Mouse (Mus musculus) limb, embryonic 15.5 days (tissue): ENCODE measurements around the gene Apc2. TPM values are rescaled to one million over a fixed set of nuclear protein-coding genes. Genes with fewer than 3 reads are reported as not detected.
A peak's percentile ranks its signal among the peaks of the same experiment; 100 is the strongest.

Source experiments
- ATAC-seq: fragments of 200-750 bp; cut with Nextera tagmentation; 2 replicates; pipeline ENCODE4 v1.8.0; 2017; ENCODE audit warnings: low read depth, moderate TSS enrichment; ENCODE audit not compliant: insufficient number of reproducible peaks, low FRiP score, low TSS enrichment
- H3K27ac ChIP-seq: fragments of 300-500 bp; sonication (generic); 2 replicates; pipeline ENCODE4 v1.5.1; 2015; ENCODE audit warnings: moderate library complexity, mild to moderate bottlenecking, inconsistent platforms
- H3K27me3 ChIP-seq: fragments of 300-500 bp; sonication (generic); 2 replicates; pipeline ENCODE4 v1.6.1; 2015; ENCODE audit warnings: inconsistent platforms
- H3K36me3 ChIP-seq: fragments of 300-500 bp; sonication (generic); 2 replicates; pipeline ENCODE4 v1.6.1; 2015; ENCODE audit warnings: inconsistent platforms
- H3K4me1 ChIP-seq: fragments of 300-500 bp; sonication (generic); 2 replicates; pipeline ENCODE4 v1.6.1; 2015; ENCODE audit warnings: inconsistent platforms
- H3K4me2 ChIP-seq: fragments of 300-500 bp; sonication (generic); 2 replicates; pipeline ENCODE4 v1.6.1; 2015; ENCODE audit warnings: mild to moderate bottlenecking, inconsistent platforms
- H3K4me3 ChIP-seq: fragments of 300-500 bp; sonication (generic); 2 replicates; pipeline ENCODE4 v1.5.1; 2015; ENCODE audit warnings: mild to moderate bottlenecking, inconsistent platforms
- H3K9ac ChIP-seq: fragments of 300-500 bp; sonication (generic); 2 replicates; pipeline ENCODE4 v1.6.1; 2015; ENCODE audit warnings: inconsistent platforms
- H3K9me3 ChIP-seq: fragments of 300-500 bp; sonication (generic); 2 replicates; pipeline ENCODE4 v1.6.1; 2016; ENCODE audit warnings: inconsistent platforms
- WGBS: fragments of 180-500 bp; shearing (Covaris S2); methylation state at CpG from one replicate; pipeline ENCODE4 v1.1.7; 2015; 5-methylcytosine and 5-hydroxymethylcytosine counted together
- microRNA-seq: library from miRNA; unstranded; fragments of <30 nt; microRNA quantifications from one replicate; pipeline ENCODE4, GENCODE M21; 2016
- polyA plus RNA-seq: library from polyadenylated mRNA; unstranded; fragments of >200 nt; fragmentation: Nextera tagmentation; extraction: Ambion mirVana; gene quantifications from 2 replicates; pipeline ENCODE4 v1.2.1, GENCODE M21; 2015

The Apc2 gene
- polyA plus RNA-seq, 1 experiment from 2014 or later = 1.5 TPM

- peaks cover 97% of the 10 kb centered on the region for H3K27me3 ChIP-seq
- H3K36me3 ChIP-seq = no peaks in the 10 kb centered on the region
- ATAC-seq = no peak
- 24% methylated on average over 11 of the region's 11 CpGs for WGBS
- no peaks in the 10 kb centered on the region for H3K9me3 ChIP-seq
- H3K9ac ChIP-seq = no peak overlapping the region
- H3K4me3 ChIP-seq = no peak overlapping the region
- no peak overlapping the region for H3K4me2 ChIP-seq
- peaks cover 40% of the 10 kb centered on the region for H3K4me1 ChIP-seq
- no peak overlapping the region for H3K27ac ChIP-seq
Observed at GRCm38 (mm10) chr10:80351896-80352295, 56.1 kb downstream of the Apc2 start.

DNA sequence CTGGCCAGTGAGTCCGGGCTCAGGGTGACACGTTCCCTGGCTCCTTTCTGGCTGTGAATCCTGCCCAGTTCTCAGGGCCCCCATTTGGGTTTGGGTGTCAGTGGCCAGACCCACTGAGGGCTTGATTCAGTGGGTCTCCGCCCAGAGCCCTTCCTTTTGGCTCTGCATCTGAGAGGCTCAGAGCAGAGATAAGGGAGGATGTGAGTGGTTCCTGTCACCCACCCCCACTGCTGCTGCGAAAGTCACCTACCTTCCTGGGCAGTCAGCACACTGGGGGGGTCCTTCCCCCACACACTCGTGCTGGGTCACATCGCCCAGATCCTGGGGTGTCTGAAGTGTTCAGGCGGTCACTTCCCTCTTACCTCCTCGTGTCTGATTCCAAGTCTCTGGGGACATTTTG, 57.0 kb downstream of the Apc2 start:
- Histone ChIP-seq H3K4me1 (peaks cover 41% of the 10 kb centered on the region), H3K27me3 (peaks cover 97% of the 10 kb centered on the region), H3K9me3 (no peaks in the 10 kb centered on the region), H3K27ac (no peak overlapping the region), H3K36me3 (no peaks in the 10 kb centered on the region), H3K4me3 (no peak overlapping the region), H3K4me2 (no peak overlapping the region), H3K9ac (no peak overlapping the region)
- 59% methylated on average over 8 of the region's 8 CpGs for WGBS
- ATAC-seq = no peak

DNA sequence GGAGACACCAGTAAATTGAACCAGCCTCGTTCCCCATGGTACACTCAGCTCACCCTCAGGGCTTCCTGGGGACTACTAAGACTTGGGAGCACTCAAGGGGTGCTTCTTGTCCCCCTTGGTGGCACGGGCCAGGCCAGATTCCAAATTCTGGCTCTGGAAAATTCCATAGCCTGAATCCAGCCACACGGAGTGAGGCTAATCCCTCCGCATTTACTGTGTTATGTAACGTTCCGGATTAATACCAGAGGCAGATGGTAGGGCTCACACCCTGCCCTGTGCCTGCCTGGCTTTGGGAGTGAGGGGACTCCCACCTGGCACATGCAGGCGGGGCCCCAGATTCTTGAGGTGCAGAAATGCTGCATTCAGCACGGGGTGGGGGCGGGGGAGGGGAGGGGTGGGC, 59.7 kb downstream of the Apc2 start:
- H3K27me3 ChIP-seq = peaks cover 96% of the 10 kb centered on the region
- no peak for ATAC-seq
- peaks cover 28% of the 10 kb centered on the region for H3K4me1 ChIP-seq
- H3K4me3 ChIP-seq = no peak overlapping the region
- WGBS = 10% methylated on average over 9 of the region's 9 CpGs
- H3K36me3 ChIP-seq = no peaks in the 10 kb centered on the region
- H3K9me3 ChIP-seq = no peaks in the 10 kb centered on the region
- no peak overlapping the region for H3K27ac ChIP-seq
- no peak overlapping the region for H3K4me2 ChIP-seq
- no peak overlapping the region for H3K9ac ChIP-seq

DNA sequence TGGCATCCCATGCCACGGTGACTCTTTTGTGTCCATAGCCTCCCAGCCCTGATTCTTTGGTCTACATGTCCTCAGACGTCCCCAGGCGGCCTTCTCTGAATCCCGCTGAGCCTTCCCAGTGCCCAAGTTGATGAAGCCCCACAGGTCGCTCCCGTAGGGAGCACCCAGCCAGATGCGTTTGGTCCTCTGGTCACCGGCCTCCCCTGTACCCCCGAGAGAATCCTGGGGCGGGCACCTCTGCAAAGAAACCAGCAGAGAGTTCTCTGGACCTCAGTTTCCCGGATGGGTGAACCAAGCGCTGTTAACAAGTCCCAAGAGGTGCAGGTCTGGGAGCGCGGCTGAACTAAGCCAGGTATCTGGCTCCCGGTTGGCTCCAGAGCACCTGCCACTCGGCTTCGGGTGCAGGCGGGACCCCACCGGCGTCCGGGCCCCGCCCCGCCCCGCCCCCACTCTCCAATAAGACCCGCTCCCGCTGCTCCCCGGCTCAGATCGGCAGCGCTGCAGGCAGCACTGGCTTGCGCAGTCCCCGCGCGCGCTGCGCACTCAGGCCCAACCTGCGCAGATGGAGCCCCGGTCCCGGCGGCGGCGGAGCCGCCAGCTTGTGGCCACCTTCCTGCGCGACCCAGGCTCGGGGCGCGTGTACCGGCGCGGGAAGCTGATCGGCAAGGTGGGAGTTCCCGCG, 60.4 kb downstream of the Apc2 start, which contains the start of gene Plk5:
Gene Plk5, plus strand, starts transcription at position 459 of the 682 bp plus-strand sequence.
- H3K27ac ChIP-seq = no peak within 1 kb of the TSS
- peak within 1 kb of the TSS; percentile 69 for H3K4me2 ChIP-seq
- H3K4me3 ChIP-seq = peak within 1 kb of the TSS; percentile 38
- 1% methylated on average over 53 of the region's 53 CpGs for WGBS
- H3K4me1 ChIP-seq = peaks cover 27% of the 10 kb centered on the region
- no peaks in the 10 kb centered on the region for H3K36me3 ChIP-seq
- no peak for ATAC-seq
- peak within 1 kb of the TSS; percentile 35; the same call in 1 of the 2 replicates for H3K9ac ChIP-seq
- peaks cover 90% of the 10 kb centered on the region for H3K27me3 ChIP-seq
- H3K9me3 ChIP-seq = no peaks in the 10 kb centered on the region

DNA sequence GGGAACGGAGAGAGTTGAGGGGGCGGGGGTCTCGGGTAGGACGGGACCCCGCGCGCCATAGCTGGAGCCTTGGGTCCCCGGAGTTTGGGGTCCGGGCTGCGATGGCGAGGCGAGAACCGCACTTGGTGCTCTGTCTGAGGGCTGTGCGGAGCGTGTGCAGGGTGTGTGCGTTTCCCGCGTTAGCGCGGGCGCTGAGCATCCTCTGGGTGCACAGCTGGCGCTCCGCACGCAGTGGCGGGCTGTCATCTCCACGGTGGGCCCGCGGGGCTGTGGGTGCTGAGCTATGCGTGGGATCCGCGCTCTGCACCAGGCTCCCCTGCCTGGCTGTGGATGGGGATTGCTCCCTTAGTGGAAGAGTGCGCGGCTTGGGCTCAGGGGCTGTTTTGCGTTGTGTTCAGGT, 61.0 kb downstream of the Apc2 start:
- peak overlapping the region; percentile 38 for H3K4me3 ChIP-seq
- H3K36me3 ChIP-seq = no peaks in the 10 kb centered on the region
- peaks cover 84% of the 10 kb centered on the region for H3K27me3 ChIP-seq
- H3K9ac ChIP-seq = peak overlapping the region; percentile 35; the same call in 1 of the 2 replicates
- no peak overlapping the region for H3K27ac ChIP-seq
- 3% methylated on average over 34 of the region's 34 CpGs for WGBS
- H3K4me1 ChIP-seq = peaks cover 27% of the 10 kb centered on the region
- no peaks in the 10 kb centered on the region for H3K9me3 ChIP-seq
- ATAC-seq = no peak
- H3K4me2 ChIP-seq = peak overlapping the region; percentile 69

GRCm38 (mm10) chr10:80357336-80357735, 61.6 kb downstream of the Apc2 start:
- ATAC-seq = no peak
- Histone ChIP-seq H3K9me3 (no peaks in the 10 kb centered on the region), H3K4me3 (peak overlapping the region; percentile 38), H3K36me3 (no peaks in the 10 kb centered on the region), H3K27me3 (peaks cover 78% of the 10 kb centered on the region), H3K27ac (no peak overlapping the region), H3K4me2 (no peak overlapping the region; the same call in 1 of the 2 replicates), H3K9ac (no peak overlapping the region), H3K4me1 (peaks cover 27% of the 10 kb centered on the region)
- 26% methylated on average over 7 of the region's 7 CpGs for WGBS

DNA sequence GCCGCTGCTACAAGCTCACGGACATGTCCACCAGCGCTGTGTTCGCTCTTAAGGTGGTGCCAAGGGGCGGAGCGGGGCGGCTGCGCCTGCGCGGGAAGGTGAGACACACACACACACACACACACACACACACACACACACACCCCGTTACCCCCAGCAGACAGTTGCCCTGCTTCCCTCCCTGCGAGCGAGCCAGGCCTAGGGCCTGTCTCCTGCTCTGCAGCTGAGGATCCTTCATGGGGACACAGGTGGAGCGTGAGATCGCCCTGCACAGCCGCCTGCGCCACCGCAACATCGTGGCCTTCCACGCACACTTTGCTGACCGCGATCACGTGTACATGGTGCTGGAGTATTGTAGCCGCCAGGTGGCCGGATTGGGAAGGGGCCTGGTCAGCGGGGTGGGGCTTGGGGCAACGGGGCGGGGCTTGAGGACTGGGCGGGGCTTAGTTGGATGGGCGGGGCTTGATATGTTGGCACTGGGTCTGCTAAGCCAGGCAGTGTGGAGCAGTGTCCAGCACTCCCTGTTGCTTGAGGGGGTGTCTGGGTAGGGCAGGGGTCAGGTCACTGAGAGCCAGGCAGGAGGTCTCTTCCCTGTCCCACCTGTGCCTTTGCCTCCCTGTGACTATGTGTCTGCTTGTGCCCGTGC, 62.3 kb downstream of the Apc2 start:
- H3K9ac ChIP-seq = 0 out of 2 replicates have a peak overlapping the region, but pooled peaks have one; percentile 1
- H3K36me3 ChIP-seq = no peaks in the 10 kb centered on the region
- H3K27ac ChIP-seq = no peak overlapping the region
- 0 out of 2 replicates have a peak, but pooled peaks have one; percentile 25 for ATAC-seq
- H3K4me3 ChIP-seq = peak overlapping the region; percentile 24
- H3K9me3 ChIP-seq = no peaks in the 10 kb centered on the region
- peaks cover 73% of the 10 kb centered on the region for H3K27me3 ChIP-seq
- H3K4me1 ChIP-seq = peaks cover 27% of the 10 kb centered on the region
- 7% methylated on average over 28 of the region's 31 CpGs for WGBS
- peak overlapping the region; percentile 42 for H3K4me2 ChIP-seq

DNA sequence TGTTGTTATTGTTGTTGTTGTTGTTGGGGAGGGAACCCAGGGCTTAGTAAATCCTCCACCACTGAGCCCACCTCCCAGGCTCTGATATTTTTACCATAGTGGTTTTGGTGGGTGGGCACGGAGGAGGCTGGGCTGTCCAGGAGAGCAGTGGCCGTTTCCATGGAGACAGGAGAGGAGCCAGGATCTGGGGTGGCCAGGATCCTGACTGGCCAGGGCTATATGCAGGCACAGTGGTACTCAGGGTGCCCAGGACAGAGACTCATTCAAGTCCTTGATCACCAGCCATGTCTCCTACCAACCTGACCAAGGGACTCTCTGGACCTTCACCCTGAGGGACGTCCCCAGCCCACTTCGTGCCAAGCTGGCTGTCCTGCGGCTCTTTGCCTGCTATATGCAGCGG, 68.0 kb downstream of the Apc2 start:
- ATAC-seq = no peak
- no peak overlapping the region for H3K27ac ChIP-seq
- WGBS = 34% methylated on average over 6 of the region's 6 CpGs
- peaks cover 39% of the 10 kb centered on the region for H3K27me3 ChIP-seq
- H3K4me1 ChIP-seq = no peaks in the 10 kb centered on the region
- no peak overlapping the region for H3K4me2 ChIP-seq
- H3K9ac ChIP-seq = no peak overlapping the region
- H3K36me3 ChIP-seq = no peaks in the 10 kb centered on the region
- H3K9me3 ChIP-seq = no peaks in the 10 kb centered on the region
- H3K4me3 ChIP-seq = no peak overlapping the region

GRCm38 (mm10) chr10:80365736-80366135, 70.0 kb downstream of the Apc2 start:
- H3K9ac ChIP-seq = no peak overlapping the region
- no peak overlapping the region for H3K27ac ChIP-seq
- no peak for ATAC-seq
- no peak overlapping the region for H3K4me2 ChIP-seq
- H3K9me3 ChIP-seq = no peaks in the 10 kb centered on the region
- WGBS = 43% methylated on average over 6 of the region's 6 CpGs
- H3K4me3 ChIP-seq = no peak overlapping the region
- H3K27me3 ChIP-seq = peaks cover 22% of the 10 kb centered on the region
- H3K4me1 ChIP-seq = no peaks in the 10 kb centered on the region
- H3K36me3 ChIP-seq = no peaks in the 10 kb centered on the region

Small RNA genes within 50 kb of the gene (microRNA-seq; reads per million reads assigned to microRNA genes)
- not detected for gene Mir6911

Other genes with a start within 250 kb of the Apc2 start
- 432 and 471 TPM in 2 replicates for gene Gpx4, start 248.8 kb upstream of the Apc2 start, polyA plus RNA-seq
- gene Sbno2, start 190.4 kb upstream of the Apc2 start, polyA plus RNA-seq = 19.7 and 19.8 TPM in 2 replicates
- 15.2 and 16.6 TPM in 2 replicates for gene Stk11, start 180.2 kb upstream of the Apc2 start, polyA plus RNA-seq
- 494 and 537 TPM in 2 replicates for gene Atp5d, start 157.3 kb upstream of the Apc2 start, polyA plus RNA-seq
- 5.9 and 6.8 TPM in 2 replicates for gene Cbarp, start 155.1 kb upstream of the Apc2 start, polyA plus RNA-seq
- 13.4 and 14.0 TPM in 2 replicates for gene Midn, start 147.7 kb upstream of the Apc2 start, polyA plus RNA-seq
- gene Cirbp, start 130.0 kb upstream of the Apc2 start, polyA plus RNA-seq = 102 and 103 TPM in 2 replicates
- gene 1600002K03Rik, start 123.0 kb upstream of the Apc2 start, polyA plus RNA-seq = 12.8 and 13.3 TPM in 2 replicates
- 27.0 and 29.3 TPM in 2 replicates for gene Efna2, start 116.5 kb upstream of the Apc2 start, polyA plus RNA-seq
- gene Mum1, start 69.5 kb upstream of the Apc2 start, polyA plus RNA-seq = 66.1 and 67.6 TPM in 2 replicates
- gene Ndufs7, start 46.9 kb upstream of the Apc2 start, polyA plus RNA-seq = 301 and 304 TPM in 2 replicates
- gene Gamt, start 35.0 kb upstream of the Apc2 start, polyA plus RNA-seq = 64.4 and 127 TPM in 2 replicates
- 56.8 and 59.7 TPM in 2 replicates for gene Dazap1, start 34.5 kb upstream of the Apc2 start, polyA plus RNA-seq
- 842 and 925 TPM in 2 replicates for gene Rps15, start 3.5 kb upstream of the Apc2 start, polyA plus RNA-seq
- 54.4 and 56.0 TPM in 2 replicates for gene 2310011J03Rik, start 24.6 kb downstream of the Apc2 start, polyA plus RNA-seq
- gene Pcsk4, start 33.5 kb downstream of the Apc2 start, polyA plus RNA-seq = 4.3 and 5.0 TPM in 2 replicates
- 13.8 and 16.1 TPM in 2 replicates for gene Reep6, start 34.0 kb downstream of the Apc2 start, polyA plus RNA-seq
- 11.9 and 13.8 TPM in 2 replicates for gene Adamtsl5, start 52.4 kb downstream of the Apc2 start, polyA plus RNA-seq
- gene Plk5, start 60.5 kb downstream of the Apc2 start, polyA plus RNA-seq = 0.91 and 0.99 TPM in 2 replicates
- 6.1 and 6.8 TPM in 2 replicates for gene Mex3d, start 91.7 kb downstream of the Apc2 start, polyA plus RNA-seq
- 218 and 219 TPM in 2 replicates for gene Mbd3, start 103.6 kb downstream of the Apc2 start, polyA plus RNA-seq
- 562 and 570 TPM in 2 replicates for gene Uqcr11, start 110.9 kb downstream of the Apc2 start, polyA plus RNA-seq
- gene Tcf3, start 137.7 kb downstream of the Apc2 start, polyA plus RNA-seq = 94.8 and 110 TPM in 2 replicates
- not detected in 2 replicates for gene Onecut3, start 198.9 kb downstream of the Apc2 start, polyA plus RNA-seq
- 0.08 and 0.15 TPM in 2 replicates for gene Atp8b3, start 243.1 kb downstream of the Apc2 start, polyA plus RNA-seq